Mouse (Mus musculus): Measurements from ENCODE around the gene Cntn1.

The Cntn1 gene

GRCm38 (mm10) chr15:92050996-92051352, at the start of gene Cntn1:
Gene Cntn1, plus strand, starts transcription at chr15:92051165.
- DNase-seq (ENCODE audit: extremely low spot score): peak; percentile 87

- no peak for DNase-seq (ENCODE audit: extremely low spot score)
Observed at GRCm38 (mm10) chr15:92001431-92001830, 49.5 kb upstream of the Cntn1 start.

GRCm38 (mm10) chr15:92012165-92013083, 38.5 kb upstream of the Cntn1 start:
- no peak for DNase-seq (ENCODE audit: extremely low spot score)

GRCm38 (mm10) chr15:92034111-92034510, 16.9 kb upstream of the Cntn1 start:
- no peak for DNase-seq (ENCODE audit: extremely low spot score)

- no peak for DNase-seq (ENCODE audit: extremely low spot score)
Observed at GRCm38 (mm10) chr15:92042538-92042937, 8.4 kb upstream of the Cntn1 start.

GRCm38 (mm10) chr15:92046042-92046441, 4.9 kb upstream of the Cntn1 start:
- DNase-seq (ENCODE audit: extremely low spot score): no peak

- no peak for DNase-seq (ENCODE audit: extremely low spot score)
Observed at GRCm38 (mm10) chr15:92048031-92048430, 2.9 kb upstream of the Cntn1 start.

GRCm38 (mm10) chr15:92048531-92048930, 2.4 kb upstream of the Cntn1 start:
- DNase-seq (ENCODE audit: extremely low spot score): no peak

GRCm38 (mm10) chr15:92051353-92052132, 578 bp downstream of the Cntn1 start:
- peak; percentile 35 for DNase-seq (ENCODE audit: extremely low spot score)

- no peak for DNase-seq (ENCODE audit: extremely low spot score)
Observed at GRCm38 (mm10) chr15:92052133-92052463, 1.1 kb downstream of the Cntn1 start.

GRCm38 (mm10) chr15:92057553-92057952, 6.6 kb downstream of the Cntn1 start:
- DNase-seq (ENCODE audit: extremely low spot score): no peak

- no peak for DNase-seq (ENCODE audit: extremely low spot score)
Observed at GRCm38 (mm10) chr15:92060986-92061385, 10.0 kb downstream of the Cntn1 start.

GRCm38 (mm10) chr15:92079416-92079815, 28.5 kb downstream of the Cntn1 start:
- no peak for DNase-seq (ENCODE audit: extremely low spot score)

GRCm38 (mm10) chr15:92085876-92086275, 34.9 kb downstream of the Cntn1 start:
- DNase-seq (ENCODE audit: extremely low spot score): peak; percentile 6

GRCm38 (mm10) chr15:92087691-92088286, 36.8 kb downstream of the Cntn1 start:
- peak; percentile 32 for DNase-seq (ENCODE audit: extremely low spot score)

GRCm38 (mm10) chr15:92090787-92091186, 39.8 kb downstream of the Cntn1 start:
- no peak for DNase-seq (ENCODE audit: extremely low spot score)

- no peak for DNase-seq (ENCODE audit: extremely low spot score)
Observed at GRCm38 (mm10) chr15:92092041-92092440, 41.1 kb downstream of the Cntn1 start.

GRCm38 (mm10) chr15:92099410-92100174, 48.6 kb downstream of the Cntn1 start:
- no peak for DNase-seq (ENCODE audit: extremely low spot score)

- no peak for DNase-seq (ENCODE audit: extremely low spot score)
Observed at GRCm38 (mm10) chr15:92101956-92102355, 51.0 kb downstream of the Cntn1 start.

- DNase-seq (ENCODE audit: extremely low spot score): no peak
Observed at GRCm38 (mm10) chr15:92112455-92112854, 61.5 kb downstream of the Cntn1 start.

- DNase-seq (ENCODE audit: extremely low spot score): no peak
Observed at GRCm38 (mm10) chr15:92132936-92133335, 82.0 kb downstream of the Cntn1 start.

- no peak for DNase-seq (ENCODE audit: extremely low spot score)
Observed at GRCm38 (mm10) chr15:92134254-92134653, 83.3 kb downstream of the Cntn1 start.
